Mouse (Mus musculus) liver, embryonic 14.5 days (tissue): ENCODE measurements around the gene Hoxa5. TPM values are rescaled to one million over a fixed set of nuclear protein-coding genes. Genes with fewer than 3 reads are reported as not detected.

Experiments used
- ATAC-seq: fragments of 200-750 bp; cut with Nextera tagmentation; 2 replicates; pipeline ENCODE4 v1.8.0; 2017; ENCODE audit warnings: moderate number of reproducible peaks, mild to moderate bottlenecking, moderate library complexity; ENCODE audit not compliant: insufficient read depth
- DNase-seq, 3 experiments: peaks; one replicate each; pipeline ENCODE4 v3.0.0-alpha.2; 2012 to 2013; ENCODE audit warnings: low read depth in 3 of 3, low spot score in 3 of 3
- H3K27ac ChIP-seq: fragments of 300-500 bp; sonication (generic); 2 replicates; pipeline ENCODE4 v1.5.1; 2014; ENCODE audit warnings: moderate library complexity, mild to moderate bottlenecking, control low read depth, inconsistent platforms
- H3K27me3 ChIP-seq: fragments of 300-500 bp; sonication (generic); 2 replicates; pipeline ENCODE4 v1.6.1; 2014; ENCODE audit warnings: mild to moderate bottlenecking, low read length, moderate library complexity; ENCODE audit not compliant: control insufficient read depth, insufficient read depth
- H3K36me3 ChIP-seq: fragments of 300-500 bp; sonication (generic); replicated peaks from 2 replicates; pipeline ENCODE4 v1.6.1; 2014; ENCODE audit warnings: low read depth; ENCODE audit not compliant: control insufficient read depth, insufficient read depth
- H3K4me1 ChIP-seq, 2 experiments: fragments of 200-500 bp in 1 of 2; fragments of 300-500 bp in 1 of 2; sonication (generic) in 1 of 2; replicated peaks; 2 replicates each; pipeline ENCODE4 v1.6.1; 2012 to 2014; ENCODE audit warnings: antibody characterized with exemption in 1 of 2, inconsistent platforms in 1 of 2, low read length in 1 of 2; ENCODE audit not compliant: control insufficient read depth in 2 of 2, insufficient read depth in 2 of 2
- H3K4me2 ChIP-seq: fragments of 300-500 bp; sonication (generic); 2 replicates; pipeline ENCODE4 v1.6.1; 2014; ENCODE audit warnings: low read depth, mild to moderate bottlenecking, control low read depth, moderate library complexity
- H3K4me3 ChIP-seq, 2 experiments: fragments of 200-500 bp in 1 of 2; fragments of 300-500 bp in 1 of 2; sonication (generic) in 1 of 2; 2 replicates each; pipeline ENCODE4 v1.5.1; 2012 to 2014; ENCODE audit warnings: low read depth in 2 of 2, low read length in 2 of 2, mild to moderate bottlenecking in 2 of 2, control low read depth in 1 of 2, inconsistent platforms in 1 of 2, moderate library complexity in 1 of 2; ENCODE audit not compliant: insufficient read depth in 1 of 2
- H3K9ac ChIP-seq: fragments of 300-500 bp; sonication (generic); replicated peaks from 2 replicates; pipeline ENCODE4 v1.6.1; 2014; ENCODE audit warnings: mild to moderate bottlenecking, control low read depth, moderate library complexity
- H3K9me3 ChIP-seq: fragments of 300-500 bp; sonication (generic); 2 replicates; pipeline ENCODE4 v1.6.1; 2016; ENCODE audit warnings: low read length, mixed read lengths; ENCODE audit not compliant: control insufficient read depth
- CTCF ChIP-seq: IDR thresholded peaks from 2 replicates; pipeline ENCODE4 v1.5.1; 2016; ENCODE audit warnings: antibody characterized with exemption, low read depth, control low read depth
- EP300 ChIP-seq: IDR thresholded peaks from 2 replicates; pipeline ENCODE4 v1.6.1; 2016; ENCODE audit warnings: antibody characterized with exemption, low read depth
- WGBS: fragments of 180-500 bp; shearing (Covaris S2); extraction: QIAGEN DNeasy Blood & Tissue Kit; methylation state at CpG from one replicate; pipeline ENCODE4 v1.1.7; 2014; ENCODE audit not compliant: insufficient replicate concordance; 5-methylcytosine and 5-hydroxymethylcytosine counted together
- polyA plus RNA-seq, 2 experiments: library from polyadenylated mRNA; depleted of rRNA in 1 of 2; stranded (reverse) in 1 of 2; unstranded in 1 of 2; fragments of >200 nt; fragmentation: Nextera tagmentation in 1 of 2; extraction: Ambion mirVana in 1 of 2; gene quantifications; 2 replicates each; pipeline versions ENCODE4 v1.2.1 to v1.2.3; 2012 to 2014

The Hoxa5 gene
- polyA plus RNA-seq, 2 experiments, result 0.43 to 0.52 TPM

- under 1% methylated on average over 22 of the region's 22 CpGs for WGBS
- Histone ChIP-seq H3K9ac (no peak overlapping the region), H3K27ac (no peak overlapping the region), H3K9me3 (no peaks in the 10 kb centered on the region), H3K27me3 (peaks cover 97% of the 10 kb centered on the region), H3K4me3 (peak overlapping the region; percentile 11 to 18; a peak in 3 of 4 replicates), H3K4me1 (no peaks in the 10 kb centered on the region), H3K36me3 (no peaks in the 10 kb centered on the region), H3K4me2 (peak overlapping the region; percentile 32)
- ATAC-seq (no peak), DNase-seq (no peak)
- TF ChIP-seq EP300, result no peak
- TF ChIP-seq CTCF, result no peak
These were observed 8.2 kb upstream of the Hoxa5 start for GRCm38 (mm10) chr6:52212556-52213118.

- no peak for ATAC-seq
- H3K27ac ChIP-seq, result no peak overlapping the region
- H3K36me3 ChIP-seq, result no peaks in the 10 kb centered on the region
- H3K9ac ChIP-seq, result no peak overlapping the region
- no peak overlapping the region for H3K4me3 ChIP-seq
- no peak overlapping the region; the same call in 1 of the 2 replicates for H3K4me2 ChIP-seq
- no peaks in the 10 kb centered on the region for H3K9me3 ChIP-seq
- no peak for TF ChIP-seq EP300
- no peak for TF ChIP-seq CTCF
- 2% methylated on average over 13 of the region's 13 CpGs for WGBS
- H3K27me3 ChIP-seq, result peaks cover 97% of the 10 kb centered on the region
- H3K4me1 ChIP-seq, result no peaks in the 10 kb centered on the region
- DNase-seq, result no peak
These were observed 7.6 kb upstream of the Hoxa5 start for GRCm38 (mm10) chr6:52211961-52212360.

- ATAC-seq, result no peak
- no peak overlapping the region for H3K9ac ChIP-seq
These were observed 7.0 kb upstream of the Hoxa5 start for GRCm38 (mm10) chr6:52211170-52211935.

GRCm38 (mm10) chr6:52209685-52210046 lies 5.3 kb upstream of the Hoxa5 start:
- TF ChIP-seq CTCF (no peak), EP300 (no peak)
- Histone ChIP-seq H3K27me3 (peaks cover 97% of the 10 kb centered on the region), H3K27ac (no peak overlapping the region), H3K4me1 (no peaks in the 10 kb centered on the region), H3K36me3 (no peaks in the 10 kb centered on the region), H3K4me2 (no peak overlapping the region), H3K9me3 (no peaks in the 10 kb centered on the region), H3K9ac (no peak overlapping the region), H3K4me3 (no peak overlapping the region)
- no peak for DNase-seq
- no peak for ATAC-seq
- WGBS, result 25% methylated on average over 12 of the region's 12 CpGs

More at GRCm38 (mm10) chr6:52211170-52211935, 7.0 kb upstream of the Hoxa5 start:
- H3K4me2 ChIP-seq, result no peak overlapping the region; the same call in 1 of the 2 replicates
- H3K27ac ChIP-seq, result no peak overlapping the region
- peaks cover 97% of the 10 kb centered on the region for H3K27me3 ChIP-seq
- TF ChIP-seq CTCF, result peak; percentile 72
- no peak for TF ChIP-seq EP300
- no peaks in the 10 kb centered on the region for H3K4me1 ChIP-seq
- no peak overlapping the region for H3K4me3 ChIP-seq
- no peak for DNase-seq
- no peaks in the 10 kb centered on the region for H3K9me3 ChIP-seq
- 2% methylated on average over 37 of the region's 37 CpGs for WGBS
- no peaks in the 10 kb centered on the region for H3K36me3 ChIP-seq

- H3K4me1 ChIP-seq, result no peaks in the 10 kb centered on the region
- H3K27me3 ChIP-seq, result peaks cover 97% of the 10 kb centered on the region
- 10% methylated on average over 18 of the region's 18 CpGs for WGBS
- TF ChIP-seq CTCF (no peak), EP300 (no peak)
- DNase-seq (no peak), ATAC-seq (no peak)
- no peak overlapping the region for H3K9ac ChIP-seq
- H3K4me2 ChIP-seq, result 0 out of 2 replicates have a peak overlapping the region, but pooled peaks have one; percentile 22
- H3K27ac ChIP-seq, result no peak overlapping the region
- H3K36me3 ChIP-seq, result no peaks in the 10 kb centered on the region
- no peak overlapping the region for H3K4me3 ChIP-seq
- no peaks in the 10 kb centered on the region for H3K9me3 ChIP-seq
These were observed 4.7 kb upstream of the Hoxa5 start for GRCm38 (mm10) chr6:52208868-52209684.
